Mouse (Mus musculus) heart, adult 2 months (tissue): ENCODE measurements around the gene Lipm. TPM values are rescaled to one million over a fixed set of nuclear protein-coding genes. Genes with fewer than 3 reads are reported as not detected.

Experiments used
- DNase-seq, 2 experiments: peaks; one replicate each; pipeline ENCODE4 v3.0.0; 2021
- H3K27ac ChIP-seq: fragments of 200-600 bp; 2 replicates; pipeline ENCODE4 v1.8.1; 2022
- H3K27me3 ChIP-seq: fragments of 200-500 bp; 2 replicates; pipeline ENCODE4 v1.6.1; 2012; ENCODE audit warnings: mild to moderate bottlenecking, low read length, inconsistent platforms, mixed read lengths; ENCODE audit not compliant: control insufficient read depth, insufficient read depth
- H3K36me3 ChIP-seq: fragments of 200-500 bp; 2 replicates; pipeline ENCODE4 v1.6.1; 2012; ENCODE audit warnings: low read length, inconsistent platforms; ENCODE audit not compliant: control insufficient read depth, insufficient read depth
- H3K4me1 ChIP-seq: fragments of 200-500 bp; 2 replicates; pipeline ENCODE4 v1.6.1; 2011; ENCODE audit warnings: low read length; ENCODE audit not compliant: control insufficient read depth, insufficient read depth
- H3K4me3 ChIP-seq: fragments of 200-600 bp; 2 replicates; pipeline ENCODE4 v1.8.1; 2022
- H3K79me2 ChIP-seq: fragments of 200-500 bp; replicated peaks from 2 replicates; pipeline ENCODE4 v1.6.1; 2012; ENCODE audit warnings: mild to moderate bottlenecking, inconsistent platforms, low read length, moderate library complexity, mixed read lengths; ENCODE audit not compliant: control insufficient read depth, insufficient read depth
- H3K9ac ChIP-seq: fragments of 200-500 bp; 2 replicates; pipeline ENCODE4 v1.6.1; 2012; ENCODE audit warnings: low read depth, mild to moderate bottlenecking, control low read depth, inconsistent platforms, low read length, mixed read lengths
- CTCF ChIP-seq: fragments of 200-600 bp; IDR thresholded peaks from 2 replicates; pipeline ENCODE4 v1.8.1; 2022; ENCODE audit warnings: antibody characterized with exemption, mild to moderate bottlenecking, moderate library complexity
- EP300 ChIP-seq: fragments of 200-500 bp; IDR thresholded peaks from 2 replicates; pipeline ENCODE4 v1.6.1; 2011; ENCODE audit warnings: low read depth, low read length, control low read depth; ENCODE audit not compliant: insufficient read depth
- POLR2A ChIP-seq: fragments of 200-500 bp; IDR thresholded peaks from 2 replicates; pipeline ENCODE4 v1.6.1; 2011; ENCODE audit warnings: mild to moderate bottlenecking, low read depth, low read length, control low read depth; ENCODE audit not compliant: insufficient read depth
- WGBS: fragments of 180-500 bp; shearing (Covaris S2); methylation state at CpG from one replicate; pipeline ENCODE4 v1.1.7; 2018; 5-methylcytosine and 5-hydroxymethylcytosine counted together
- intact Hi-C: fragments of 180-260 bp; cut with DNase I; formaldehyde crosslinking; loops from one replicate; pipeline ENCODE4 v1.15.1; 2025
- polyA plus RNA-seq: library from polyadenylated mRNA; depleted of rRNA; stranded (reverse); fragments of >200 nt; gene quantifications from 2 replicates; pipeline ENCODE4 v1.2.3, GENCODE M21; 2012
- total RNA-seq, 2 experiments: library from RNA; stranded (reverse); gene quantifications; 2 replicates each; pipeline ENCODE4 v1.2.3; 2021

Lipm gene
- total and polyA plus RNA-seq, 3 experiments = not detected

GRCm38 (mm10) chr19:34119102-34119501 lies 18.4 kb downstream of the Lipm start:
- intact Hi-C loops = no loop called here
- H3K9ac ChIP-seq = no peak overlapping the region
- 54% methylated on average over 1 of the region's 1 CpGs for WGBS
- H3K4me1 ChIP-seq = no peaks in the 10 kb centered on the region
- no peaks in the 10 kb centered on the region for H3K27me3 ChIP-seq
- no peak overlapping the region for H3K4me3 ChIP-seq
- no peak for DNase-seq
- H3K36me3 ChIP-seq = no peaks in the 10 kb centered on the region
- no peak for TF ChIP-seq EP300
- TF ChIP-seq POLR2A = no peak
- TF ChIP-seq CTCF = no peak
- no peak overlapping the region for H3K27ac ChIP-seq
- no peaks in the 10 kb centered on the region for H3K79me2 ChIP-seq

- DNase-seq = no peak
- WGBS = 71% methylated on average over 4 of the region's 4 CpGs
- Histone ChIP-seq H3K4me3 (no peak overlapping the region), H3K9ac (no peak overlapping the region), H3K36me3 (no peaks in the 10 kb centered on the region), H3K27me3 (no peaks in the 10 kb centered on the region), H3K79me2 (no peaks in the 10 kb centered on the region), H3K4me1 (no peaks in the 10 kb centered on the region), H3K27ac (no peak overlapping the region)
- intact Hi-C loops = no loop called here
- TF ChIP-seq CTCF = no peak
- TF ChIP-seq POLR2A = no peak
- no peak for TF ChIP-seq EP300
These were observed 18.9 kb downstream of the Lipm start for GRCm38 (mm10) chr19:34119653-34120052.

GRCm38 (mm10) chr19:34120107-34120731 lies 19.5 kb downstream of the Lipm start:
- TF ChIP-seq EP300 (no peak), CTCF (no peak), POLR2A (no peak)
- Histone ChIP-seq H3K79me2 (no peaks in the 10 kb centered on the region), H3K27me3 (no peaks in the 10 kb centered on the region), H3K27ac (no peak overlapping the region), H3K9ac (no peak overlapping the region), H3K4me1 (no peaks in the 10 kb centered on the region), H3K36me3 (no peaks in the 10 kb centered on the region), H3K4me3 (no peak overlapping the region)
- DNase-seq = no peak
- intact Hi-C loops = no loop called here
- 48% methylated on average over 3 of the region's 3 CpGs for WGBS

GRCm38 (mm10) chr19:34138720-34139430 lies 38.1 kb downstream of the Lipm start:
- H3K79me2 ChIP-seq = no peaks in the 10 kb centered on the region
- H3K27ac ChIP-seq = no peak overlapping the region
- intact Hi-C loops = no loop called here
- H3K36me3 ChIP-seq = no peaks in the 10 kb centered on the region
- TF ChIP-seq POLR2A (no peak), EP300 (no peak), CTCF (no peak)
- DNase-seq = no peak
- no peak overlapping the region for H3K4me3 ChIP-seq
- 77% methylated on average over 6 of the region's 6 CpGs for WGBS
- no peaks in the 10 kb centered on the region for H3K27me3 ChIP-seq
- H3K9ac ChIP-seq = no peak overlapping the region
- H3K4me1 ChIP-seq = no peaks in the 10 kb centered on the region

- Histone ChIP-seq H3K4me3 (no peak overlapping the region), H3K9ac (no peak overlapping the region), H3K4me1 (no peaks in the 10 kb centered on the region), H3K36me3 (no peaks in the 10 kb centered on the region), H3K27me3 (no peaks in the 10 kb centered on the region), H3K79me2 (no peaks in the 10 kb centered on the region), H3K27ac (no peak overlapping the region)
- WGBS = 57% methylated on average over 3 of the region's 3 CpGs
- DNase-seq = no peak
- intact Hi-C loops = no loop called here
- TF ChIP-seq POLR2A (no peak), EP300 (no peak), CTCF (no peak)
These were observed 38.8 kb downstream of the Lipm start for GRCm38 (mm10) chr19:34139431-34140046.

GRCm38 (mm10) chr19:34148421-34148820 lies 47.7 kb downstream of the Lipm start:
- H3K27me3 ChIP-seq = no peaks in the 10 kb centered on the region
- no peaks in the 10 kb centered on the region for H3K4me1 ChIP-seq
- DNase-seq = no peak
- TF ChIP-seq POLR2A (no peak), EP300 (no peak), CTCF (no peak)
- no peaks in the 10 kb centered on the region for H3K36me3 ChIP-seq
- H3K4me3 ChIP-seq = no peak overlapping the region
- H3K79me2 ChIP-seq = no peaks in the 10 kb centered on the region
- H3K27ac ChIP-seq = no peak overlapping the region
- intact Hi-C loops = no loop called here
- no peak overlapping the region for H3K9ac ChIP-seq
- 56% methylated on average over 4 of the region's 4 CpGs for WGBS
